ENCODE assay signal across 10 mouse cellular contexts in genomic region chr4:123247147-123247880, GRCm38 (mm10). TPM values are rescaled to one million over a fixed set of nuclear protein-coding genes. Genes with fewer than 3 reads are reported as not detected.
A peak's percentile ranks its signal among the peaks of the same experiment; 100 is the strongest.
DNase-seq lines count a peak whose midpoint lies in the region; ATAC-seq and TF ChIP-seq lines count a peak whose summit lies in the region.
"Had no signal": no experiment of that assay in that cellular context is flagged by ENCODE, and none has a peak within 500 bp of the region (broad histone marks: within the 10 kb centered on the region; RNA-seq: fewer than 3 reads in every experiment).

No protein-coding gene starts in this region.

- peak; percentile 35 for DNase-seq in Muller cell, postnatal 12 days (ENCODE audit: inconsistent ontology term)
- DNase-seq in embryonic facial prominence, embryonic 10.5 days (ENCODE audit: low spot score): peak; percentile 54
- DNase-seq in heart, postnatal 10 days: peak; percentile 79 to 81
- DNase-seq in left cerebral cortex, adult 11 months (ENCODE audit: low spot score): no peak
- no peak for DNase-seq in frontal cortex, postnatal 36 days (ENCODE audit: low spot score in 2 of 2)
- no peak for DNase-seq in liver, postnatal 0 days
- DNase-seq in liver, embryonic 11.5 days (ENCODE audit: low spot score): no peak
- DNase-seq: thymus, postnatal 4 days had no signal

- no peak for TF ChIP-seq EP300 in liver, postnatal 0 days (IDR thresholded peaks at IDR 0.05; ENCODE audit: low read depth)

- WGBS in embryonic facial prominence, embryonic 10.5 days: 46% methylated on average over 7 of the region's 7 CpGs
- WGBS in limb, embryonic 13.5 days: 59% methylated on average over 7 of the region's 7 CpGs
- 70% methylated on average over 7 of the region's 7 CpGs for WGBS in liver, postnatal 0 days (ENCODE audit: insufficient replicate concordance)
- 56% methylated on average over 7 of the region's 7 CpGs for WGBS in liver, embryonic 11.5 days

- H3K9ac ChIP-seq in limb, embryonic 13.5 days: no peak overlapping the region
- H3K9ac ChIP-seq in liver, postnatal 0 days (replicated peaks): no peak overlapping the region
- no peak overlapping the region for H3K9ac ChIP-seq in liver, embryonic 11.5 days (ENCODE audit: low read depth, low read length)

- TF ChIP-seq CTCF in liver, postnatal 0 days (IDR thresholded peaks at IDR 0.05; ENCODE audit: low read depth): no peak

- intact Hi-C loops in heart, postnatal 10 days (cut with DNase I): no loop called here

- ATAC-seq in limb, embryonic 13.5 days (ENCODE audit: low FRiP score, low read depth): peak; percentile 55; the same call in 1 of the 2 replicates
- ATAC-seq in liver, postnatal 0 days: no peak
- ATAC-seq in liver, embryonic 11.5 days (replicated peaks; ENCODE audit: low FRiP score): no peak

- no peak overlapping the region for H3K4me2 ChIP-seq in limb, embryonic 13.5 days (replicated peaks)
- no peak overlapping the region for H3K4me2 ChIP-seq in liver, postnatal 0 days (ENCODE audit: low read depth, low read length)
- no peak overlapping the region for H3K4me2 ChIP-seq in liver, embryonic 11.5 days

- no peaks in the 10 kb centered on the region for H3K9me3 ChIP-seq in embryonic facial prominence, embryonic 10.5 days
- H3K9me3 ChIP-seq in limb, embryonic 13.5 days: no peaks in the 10 kb centered on the region
- no peaks in the 10 kb centered on the region for H3K9me3 ChIP-seq in liver, postnatal 0 days (ENCODE audit: low read length)
- no peaks in the 10 kb centered on the region for H3K9me3 ChIP-seq in liver, embryonic 11.5 days (ENCODE audit: control insufficient read depth, low read length)

- H3K36me3 ChIP-seq in embryonic facial prominence, embryonic 10.5 days (replicated peaks): no peaks in the 10 kb centered on the region
- H3K36me3 ChIP-seq in limb, embryonic 13.5 days: no peaks in the 10 kb centered on the region
- no peaks in the 10 kb centered on the region for H3K36me3 ChIP-seq in liver, postnatal 0 days (replicated peaks; ENCODE audit: insufficient read depth, low read length)
- no peaks in the 10 kb centered on the region for H3K36me3 ChIP-seq in liver, embryonic 11.5 days (ENCODE audit: control insufficient read depth, insufficient read depth, low read length)

- no peak overlapping the region for H3K4me3 ChIP-seq in embryonic facial prominence, embryonic 10.5 days
- no peak overlapping the region for H3K4me3 ChIP-seq in limb, embryonic 13.5 days
- no peak overlapping the region for H3K4me3 ChIP-seq in liver, postnatal 0 days (ENCODE audit: low read depth, low read length)
- H3K4me3 ChIP-seq in liver, embryonic 11.5 days (ENCODE audit: low read depth, low read length): no peak overlapping the region

- peak overlapping the region; percentile 66; the same call in 1 of the 2 replicates for H3K27ac ChIP-seq in embryonic facial prominence, embryonic 10.5 days (replicated peaks)
- no peak overlapping the region for H3K27ac ChIP-seq in limb, embryonic 13.5 days
- H3K27ac ChIP-seq in liver, postnatal 0 days (ENCODE audit: low read depth): no peak overlapping the region
- H3K27ac ChIP-seq in liver, embryonic 11.5 days (ENCODE audit: low read depth, low read length): no peak overlapping the region
- H3K27ac ChIP-seq: macrophage had no signal

- peaks cover 12% of the 10 kb centered on the region for H3K27me3 ChIP-seq in embryonic facial prominence, embryonic 10.5 days (replicated peaks; ENCODE audit: low read depth, poor library complexity, severe bottlenecking)
- no peaks in the 10 kb centered on the region for H3K27me3 ChIP-seq in limb, embryonic 13.5 days
- H3K27me3 ChIP-seq in liver, postnatal 0 days (ENCODE audit: insufficient read depth, low read length): 0 out of 2 replicates have a peak, but pooled peaks cover 3% of the 10 kb centered on the region
- H3K27me3 ChIP-seq in liver, embryonic 11.5 days (replicated peaks; ENCODE audit: control insufficient read depth, insufficient read depth, low read length): peaks cover 10% of the 10 kb centered on the region; the same call in 1 of the 2 replicates

- H3K4me1 ChIP-seq in embryonic facial prominence, embryonic 10.5 days: peaks cover 66% of the 10 kb centered on the region
- peaks cover 9% of the 10 kb centered on the region; the same call in 1 of the 2 replicates for H3K4me1 ChIP-seq in limb, embryonic 13.5 days
- no peaks in the 10 kb centered on the region for H3K4me1 ChIP-seq in liver, postnatal 0 days (ENCODE audit: insufficient read depth)
- H3K4me1 ChIP-seq in liver, embryonic 11.5 days (replicated peaks; ENCODE audit: control insufficient read depth, insufficient read depth, low read length): no peaks in the 10 kb centered on the region

RNA-seq across cellular contexts. Expression of gene Heyl, which starts 14.0 kb away (rescaled TPM):
- polyA plus RNA-seq in embryonic facial prominence, embryonic 10.5 days (2016; fragmentation: Nextera tagmentation; extraction: Ambion mirVana): 13.4 and 13.5 TPM in 2 replicates
- 10 to 100 TPM; 31.6 to 34.3 TPM for total RNA-seq in heart, postnatal 10 days (2021)
- 5.7 and 6.5 TPM in 2 replicates for polyA plus RNA-seq in limb, embryonic 13.5 days (2015; fragmentation: Nextera tagmentation; extraction: Ambion mirVana)
- polyA plus RNA-seq in liver, postnatal 0 days (2015; fragmentation: Nextera tagmentation; extraction: Ambion mirVana): 0.78 and 0.81 TPM in 2 replicates
- polyA plus RNA-seq in liver, embryonic 11.5 days (2014; fragmentation: Nextera tagmentation; extraction: Ambion mirVana): 2.4 and 2.5 TPM in 2 replicates
- polyA plus RNA-seq: macrophage had no signal

RNA-seq across cellular contexts. Expression of gene Pabpc4, which starts 14.8 kb away (rescaled TPM):
- polyA plus RNA-seq in embryonic facial prominence, embryonic 10.5 days (2016; fragmentation: Nextera tagmentation; extraction: Ambion mirVana): 54.9 and 59.4 TPM in 2 replicates
- total RNA-seq in heart, postnatal 10 days (2021): 100 to 1,000 TPM; 259 to 282 TPM
- polyA plus RNA-seq in limb, embryonic 13.5 days (2015; fragmentation: Nextera tagmentation; extraction: Ambion mirVana): 43.9 and 45.8 TPM in 2 replicates
- 31.5 and 33.2 TPM in 2 replicates for polyA plus RNA-seq in liver, postnatal 0 days (2015; fragmentation: Nextera tagmentation; extraction: Ambion mirVana)
- polyA plus RNA-seq in liver, embryonic 11.5 days (2014; fragmentation: Nextera tagmentation; extraction: Ambion mirVana): 119 and 147 TPM in 2 replicates

RNA-seq across cellular contexts. Expression of gene Nt5c1a, which starts 46.0 kb away (rescaled TPM):
- not detected in 2 replicates for polyA plus RNA-seq in embryonic facial prominence, embryonic 10.5 days (2016; fragmentation: Nextera tagmentation; extraction: Ambion mirVana)
- 10 to 100 TPM; 33.4 to 35.0 TPM for total RNA-seq in heart, postnatal 10 days (2021)
- not detected in 2 replicates for polyA plus RNA-seq in limb, embryonic 13.5 days (2015; fragmentation: Nextera tagmentation; extraction: Ambion mirVana)
- polyA plus RNA-seq in liver, postnatal 0 days (2015; fragmentation: Nextera tagmentation; extraction: Ambion mirVana): not detected in 2 replicates
- not detected in 2 replicates for polyA plus RNA-seq in liver, embryonic 11.5 days (2014; fragmentation: Nextera tagmentation; extraction: Ambion mirVana)
- polyA plus RNA-seq: macrophage had no signal

Comparison
In these comparisons a context has a peak if more than half of its experiments do, and no peak if none do; other contexts are left out.
1. DNase-seq: peak in Muller cell, postnatal 12 days (single experiment), embryonic facial prominence, embryonic 10.5 days (single experiment) and heart, postnatal 10 days (2 of 2); none in left cerebral cortex, adult 11 months (single experiment), frontal cortex, postnatal 36 days (0 of 2), liver, postnatal 0 days (single experiment) and liver, embryonic 11.5 days (single experiment).